Mouse (Mus musculus): ENCODE results near the gene Slc25a21. TPM values are rescaled to one million over a fixed set of nuclear protein-coding genes. Genes with fewer than 3 reads are reported as not detected.

Slc25a21 gene
- polyA plus RNA-seq, 1 experiment from 2014 or later = 1.2 TPM

DNA sequence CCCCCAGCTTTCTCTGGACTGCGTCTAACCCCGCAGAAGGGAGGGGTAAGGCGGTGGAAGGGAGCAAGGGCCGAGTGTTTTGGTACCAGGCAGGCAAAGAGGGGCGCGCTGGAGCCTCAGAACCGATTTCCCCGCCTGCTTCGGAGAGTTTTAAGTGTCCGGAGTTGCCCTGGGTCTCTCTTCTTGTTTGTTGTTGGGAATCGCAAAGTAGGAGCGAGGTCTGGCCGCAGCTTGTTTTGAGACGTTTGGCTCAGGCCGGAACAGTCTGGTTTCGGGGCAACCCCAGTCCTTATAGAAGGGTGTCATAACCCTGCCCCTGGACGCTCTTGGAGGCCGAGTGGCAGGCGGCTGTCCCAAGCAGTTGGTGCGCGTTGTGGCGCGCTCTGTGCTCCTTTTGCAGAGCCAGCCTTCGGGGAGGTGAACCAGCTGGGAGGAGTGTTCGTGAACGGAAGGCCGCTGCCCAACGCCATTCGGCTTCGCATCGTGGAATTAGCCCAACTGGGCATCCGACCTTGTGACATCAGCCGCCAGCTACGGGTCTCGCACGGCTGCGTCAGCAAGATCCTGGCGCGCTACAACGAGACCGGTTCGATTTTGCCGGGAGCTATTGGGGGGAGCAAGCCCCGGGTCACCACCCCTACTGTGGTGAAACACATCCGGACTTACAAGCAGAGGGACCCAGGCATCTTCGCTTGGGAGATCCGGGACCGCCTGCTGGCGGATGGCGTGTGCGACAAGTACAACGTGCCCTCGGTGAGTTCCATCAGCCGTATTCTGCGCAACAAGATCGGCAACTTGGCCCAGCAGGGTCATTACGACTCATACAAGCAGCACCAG is 500.9 kb downstream of the Slc25a21 start:
- peak overlapping the region; percentile 20; the same call in 1 of the 2 replicates for H3K9ac ChIP-seq
- WGBS = under 1% methylated on average over 57 of the region's 57 CpGs

GRCm38 (mm10) chr12:56695358-56696173 is 501.7 kb downstream of the Slc25a21 start:
- Histone ChIP-seq H3K36me3 (no peaks in the 10 kb centered on the region), H3K4me2 (peak overlapping the region; percentile 81), H3K27me3 (replicated peaks) (peaks cover 94% of the 10 kb centered on the region), H3K9me3 (replicated peaks) (no peaks in the 10 kb centered on the region), H3K9ac (no peak overlapping the region), H3K4me1 (replicated peaks) (peaks cover 38% of the 10 kb centered on the region), H3K27ac (ENCODE audit: poor library complexity, severe bottlenecking) (no peak overlapping the region), H3K4me3 (peak overlapping the region; percentile 50)
- under 1% methylated on average over 40 of the region's 41 CpGs for WGBS
- ATAC-seq (ENCODE audit: insufficient number of reproducible peaks, low FRiP score) = peak; percentile 87

More for the DNA sequence above, 500.9 kb downstream of the Slc25a21 start:
- Histone ChIP-seq H3K27me3 (replicated peaks) (peaks cover 89% of the 10 kb centered on the region), H3K4me3 (peak overlapping the region; percentile 50), H3K4me1 (replicated peaks) (peaks cover 36% of the 10 kb centered on the region), H3K4me2 (peak overlapping the region; percentile 81), H3K27ac (ENCODE audit: poor library complexity, severe bottlenecking) (no peak overlapping the region), H3K9me3 (replicated peaks) (no peaks in the 10 kb centered on the region), H3K36me3 (no peaks in the 10 kb centered on the region)
- no peak; the same call in 1 of the 2 replicates for ATAC-seq (ENCODE audit: insufficient number of reproducible peaks, low FRiP score)

DNA sequence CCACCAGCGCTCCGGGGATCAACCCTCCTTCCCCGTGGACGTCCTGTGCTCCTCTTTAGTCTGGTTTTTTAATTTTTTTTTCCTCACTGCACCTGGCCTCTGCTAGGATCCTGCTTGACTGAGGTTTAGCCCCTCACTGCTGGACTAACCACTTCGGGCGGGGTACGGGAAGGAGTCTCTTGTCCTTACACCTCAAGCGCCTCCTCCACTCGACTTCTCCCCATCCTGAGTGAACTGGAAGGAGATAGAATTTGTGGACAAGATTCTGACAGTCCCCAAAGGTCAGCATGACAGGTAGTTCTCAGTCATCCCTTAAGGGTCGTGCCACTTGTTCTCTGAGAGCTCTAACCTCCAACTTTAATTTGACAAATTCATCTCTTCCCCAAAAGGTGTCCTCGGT is 502.3 kb downstream of the Slc25a21 start:
- Histone ChIP-seq H3K4me1 (replicated peaks) (peaks cover 39% of the 10 kb centered on the region), H3K36me3 (no peaks in the 10 kb centered on the region), H3K27ac (ENCODE audit: poor library complexity, severe bottlenecking) (no peak overlapping the region), H3K4me2 (peak overlapping the region; percentile 81), H3K9me3 (replicated peaks) (no peaks in the 10 kb centered on the region), H3K4me3 (peak overlapping the region; percentile 50), H3K27me3 (replicated peaks) (peaks cover 94% of the 10 kb centered on the region), H3K9ac (no peak overlapping the region)
- 3% methylated on average over 11 of the region's 11 CpGs for WGBS
- ATAC-seq (ENCODE audit: insufficient number of reproducible peaks, low FRiP score) = no peak

GRCm38 (mm10) chr12:56694361-56694760 is 502.9 kb downstream of the Slc25a21 start:
- H3K4me1 ChIP-seq (replicated peaks) = peaks cover 43% of the 10 kb centered on the region

DNA sequence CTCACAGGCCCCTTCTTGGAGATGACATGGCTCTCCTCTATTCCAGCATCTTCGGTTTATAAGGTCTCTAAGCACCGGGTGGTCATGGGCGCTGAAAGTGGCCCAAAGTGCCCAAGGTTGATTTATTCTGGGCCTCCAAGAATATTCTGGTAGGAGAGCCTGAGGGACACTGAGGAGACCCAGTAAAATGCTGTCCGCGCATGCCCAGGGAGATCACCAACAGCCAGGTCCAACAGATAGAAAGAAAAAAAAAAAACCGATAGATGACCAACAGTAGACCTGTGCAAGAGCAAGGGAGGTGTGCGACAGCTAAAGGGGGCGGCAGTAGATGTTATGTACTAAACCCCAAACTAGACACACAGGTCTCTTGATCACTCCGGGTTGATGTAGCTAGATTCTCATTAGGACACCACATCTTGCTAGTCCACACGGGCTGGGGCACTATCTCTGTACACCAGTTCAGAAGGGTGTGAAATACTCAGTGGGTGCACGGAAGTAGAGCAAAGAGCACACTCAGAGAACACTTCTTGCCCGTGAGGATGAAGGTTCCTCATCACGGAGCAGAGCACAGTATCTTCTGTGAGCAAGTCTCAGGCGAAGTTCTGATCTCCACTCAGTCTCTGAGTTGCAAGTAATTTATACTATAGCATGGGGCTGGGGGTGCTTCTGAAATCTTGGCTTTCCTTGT is 503.7 kb downstream of the Slc25a21 start:
- 7% methylated on average over 14 of the region's 14 CpGs for whole genome bisulfite sequencing
- Histone ChIP-seq H3K36me3 (no peaks in the 10 kb centered on the region), H3K9ac (no peak overlapping the region), H3K27me3 (replicated peaks) (peaks cover 97% of the 10 kb centered on the region), H3K9me3 (replicated peaks) (no peaks in the 10 kb centered on the region), H3K4me3 (no peak overlapping the region), H3K4me2 (no peak overlapping the region), H3K4me1 (replicated peaks) (peaks cover 43% of the 10 kb centered on the region), H3K27ac (ENCODE audit: poor library complexity, severe bottlenecking) (no peak overlapping the region)
- ATAC-seq (ENCODE audit: insufficient number of reproducible peaks, low FRiP score) = no peak

More at GRCm38 (mm10) chr12:56694361-56694760, 502.9 kb downstream of the Slc25a21 start:
- no peak overlapping the region for H3K4me2 ChIP-seq
- ATAC-seq (ENCODE audit: insufficient number of reproducible peaks, low FRiP score) = no peak
- H3K27ac ChIP-seq (ENCODE audit: poor library complexity, severe bottlenecking) = no peak overlapping the region
- H3K9me3 ChIP-seq (replicated peaks) = no peaks in the 10 kb centered on the region
- H3K9ac ChIP-seq = no peak overlapping the region
- 1% methylated on average over 14 of the region's 14 CpGs for whole genome bisulfite sequencing
- peaks cover 94% of the 10 kb centered on the region for H3K27me3 ChIP-seq (replicated peaks)
- no peaks in the 10 kb centered on the region for H3K36me3 ChIP-seq
- H3K4me3 ChIP-seq = no peak overlapping the region

GRCm38 (mm10) chr12:56692536-56692935 is 504.7 kb downstream of the Slc25a21 start:
- no peaks in the 10 kb centered on the region for H3K36me3 ChIP-seq
- H3K4me3 ChIP-seq = peak overlapping the region; percentile 28
- peaks cover 98% of the 10 kb centered on the region for H3K27me3 ChIP-seq (replicated peaks)
- peaks cover 40% of the 10 kb centered on the region for H3K4me1 ChIP-seq (replicated peaks)
- no peak for ATAC-seq (ENCODE audit: insufficient number of reproducible peaks, low FRiP score)
- peak overlapping the region; percentile 49 for H3K4me2 ChIP-seq
- WGBS = 3% methylated on average over 19 of the region's 19 CpGs
- no peak overlapping the region for H3K9ac ChIP-seq
- no peaks in the 10 kb centered on the region for H3K9me3 ChIP-seq (replicated peaks)
- no peak overlapping the region for H3K27ac ChIP-seq (ENCODE audit: poor library complexity, severe bottlenecking)

- no peak within 1 kb of the TSS for H3K9ac ChIP-seq
- peak within 1 kb of the TSS; percentile 58 for H3K4me2 ChIP-seq
These were observed 505.7 kb downstream of the Slc25a21 start, which contains the start of gene Pax9 for GRCm38 (mm10) chr12:56691427-56692079. Gene Pax9 (plus strand): TSS chr12:56691767.

GRCm38 (mm10) chr12:56691001-56691400 is 506.3 kb downstream of the Slc25a21 start:
- Histone ChIP-seq H3K4me1 (replicated peaks) (peaks cover 25% of the 10 kb centered on the region), H3K27ac (ENCODE audit: poor library complexity, severe bottlenecking) (no peak overlapping the region), H3K27me3 (replicated peaks) (peaks cover 95% of the 10 kb centered on the region), H3K9me3 (replicated peaks) (no peaks in the 10 kb centered on the region), H3K36me3 (no peaks in the 10 kb centered on the region), H3K4me3 (peak overlapping the region; percentile 34; the same call in 1 of the 2 replicates), H3K4me2 (peak overlapping the region; percentile 58), H3K9ac (no peak overlapping the region)
- no peak for ATAC-seq (ENCODE audit: insufficient number of reproducible peaks, low FRiP score)
- 3% methylated on average over 12 of the region's 12 CpGs for WGBS

More at GRCm38 (mm10) chr12:56691427-56692079, 505.7 kb downstream of the Slc25a21 start, which contains the start of gene Pax9:
- ATAC-seq (ENCODE audit: insufficient number of reproducible peaks, low FRiP score) = no peak
- no peaks in the 10 kb centered on the region for H3K36me3 ChIP-seq
- H3K9me3 ChIP-seq (replicated peaks) = no peaks in the 10 kb centered on the region
- WGBS = under 1% methylated on average over 30 of the region's 40 CpGs
- peaks cover 95% of the 10 kb centered on the region for H3K27me3 ChIP-seq (replicated peaks)
- H3K4me1 ChIP-seq (replicated peaks) = peaks cover 31% of the 10 kb centered on the region
- no peak within 1 kb of the TSS for H3K27ac ChIP-seq (ENCODE audit: poor library complexity, severe bottlenecking)
- peak within 1 kb of the TSS; percentile 34 for H3K4me3 ChIP-seq

DNA sequence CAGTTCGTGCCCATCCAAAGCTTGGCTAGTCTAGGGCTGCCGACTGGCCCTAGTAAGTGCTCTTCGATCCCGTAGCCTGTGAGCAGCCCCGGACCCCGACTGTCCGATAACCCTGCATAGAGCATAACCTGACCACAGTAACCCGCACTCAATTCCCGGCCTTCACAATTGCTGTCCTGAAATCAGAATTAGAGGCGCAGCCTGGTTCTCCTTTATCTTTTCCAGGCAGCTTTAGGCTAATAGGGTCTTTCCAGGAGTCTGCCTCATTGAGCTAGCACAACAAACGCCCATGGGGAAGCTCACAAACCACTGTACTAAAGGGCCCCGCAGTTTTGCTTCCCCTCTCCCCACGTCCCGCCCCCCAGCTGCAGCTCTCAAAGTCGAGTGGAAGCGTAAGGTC is 506.9 kb downstream of the Slc25a21 start:
- ATAC-seq (ENCODE audit: insufficient number of reproducible peaks, low FRiP score) = no peak
- Histone ChIP-seq H3K4me2 (no peak overlapping the region), H3K9me3 (replicated peaks) (no peaks in the 10 kb centered on the region), H3K36me3 (no peaks in the 10 kb centered on the region), H3K4me1 (replicated peaks) (peaks cover 21% of the 10 kb centered on the region), H3K27ac (ENCODE audit: poor library complexity, severe bottlenecking) (no peak overlapping the region), H3K4me3 (no peak overlapping the region), H3K9ac (no peak overlapping the region), H3K27me3 (replicated peaks) (peaks cover 93% of the 10 kb centered on the region)
- WGBS = 2% methylated on average over 16 of the region's 16 CpGs

- WGBS = under 1% methylated on average over 25 of the region's 25 CpGs
- H3K27me3 ChIP-seq (replicated peaks) = peaks cover 87% of the 10 kb centered on the region
These were observed 507.5 kb downstream of the Slc25a21 start for GRCm38 (mm10) chr12:56689736-56690135.

More at GRCm38 (mm10) chr12:56689736-56690135, 507.5 kb downstream of the Slc25a21 start:
- H3K9me3 ChIP-seq (replicated peaks) = no peaks in the 10 kb centered on the region
- peak overlapping the region; percentile 19; the same call in 1 of the 2 replicates for H3K4me2 ChIP-seq
- H3K9ac ChIP-seq = no peak overlapping the region
- no peaks in the 10 kb centered on the region for H3K36me3 ChIP-seq
- peaks cover 21% of the 10 kb centered on the region for H3K4me1 ChIP-seq (replicated peaks)
- 0 out of 2 replicates have a peak overlapping the region, but pooled peaks have one; percentile 15 for H3K4me3 ChIP-seq
- H3K27ac ChIP-seq (ENCODE audit: poor library complexity, severe bottlenecking) = no peak overlapping the region
- no peak for ATAC-seq (ENCODE audit: insufficient number of reproducible peaks, low FRiP score)

Measured in heart, embryonic 12.5 days (tissue).